Mouse (Mus musculus): ENCODE results near the gene Zfp277.

DNA sequence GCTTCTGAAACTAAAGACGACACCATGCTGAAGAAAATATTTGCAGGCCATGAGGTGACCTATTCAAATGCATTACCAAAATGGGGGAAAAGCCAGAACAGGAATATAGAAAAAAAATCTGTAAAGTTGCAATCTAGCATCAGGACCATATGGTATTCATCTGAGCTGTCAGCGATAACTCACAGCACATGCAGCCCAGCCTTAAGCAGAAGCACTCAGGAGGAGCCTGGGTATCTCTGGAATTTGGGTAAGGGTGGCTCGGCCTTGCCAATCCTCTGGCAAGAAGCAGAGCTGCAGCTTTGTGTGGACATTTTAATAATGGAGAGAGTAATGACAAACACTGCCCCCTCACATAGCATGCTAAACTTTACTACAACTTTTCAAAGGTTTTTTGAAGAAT is 15.7 kb downstream of the Zfp277 start:
- TF ChIP-seq GATA1 (IDR thresholded peaks at IDR 0.05; ENCODE audit: borderline replicate concordance, low read length) (no peak), FLI1 (IDR thresholded peaks at IDR 0.05; ENCODE audit: low read length) (no peak)
